Mouse (Mus musculus): ENCODE measurements around the gene Intu. TPM values are rescaled to one million over a fixed set of nuclear protein-coding genes. Genes with fewer than 3 reads are reported as not detected.

The Intu gene
- polyA plus RNA-seq, 1 experiment from 2014 or later: 2.7 TPM

GRCm38 (mm10) chr3:40744836-40745660 is 214.0 kb downstream of the Intu start:
- WGBS: under 1% methylated on average over 71 of the region's 93 CpGs
- H3K4me1 ChIP-seq (replicated peaks): peaks cover 21% of the 10 kb centered on the region
- H3K36me3 ChIP-seq: no peaks in the 10 kb centered on the region
- H3K9ac ChIP-seq: peak overlapping the region; percentile 84
- no peaks in the 10 kb centered on the region for H3K9me3 ChIP-seq
- H3K4me3 ChIP-seq: peak overlapping the region; percentile 85
- peak; percentile 97 for ATAC-seq (ENCODE audit: low read depth)
- H3K27me3 ChIP-seq: no peaks in the 10 kb centered on the region
- H3K27ac ChIP-seq (replicated peaks): peak overlapping the region; percentile 94
- H3K4me2 ChIP-seq: peak overlapping the region; percentile 86

GRCm38 (mm10) chr3:40745661-40746547 is 214.8 kb downstream of the Intu start:
- H3K4me2 ChIP-seq: peak overlapping the region; percentile 86
- 2% methylated on average over 37 of the region's 37 CpGs for WGBS
- peak; percentile 70 for ATAC-seq (ENCODE audit: low read depth)

More at GRCm38 (mm10) chr3:40745661-40746547, 214.8 kb downstream of the Intu start:
- Histone ChIP-seq H3K4me1 (replicated peaks) (peaks cover 21% of the 10 kb centered on the region), H3K27me3 (no peaks in the 10 kb centered on the region), H3K27ac (replicated peaks) (peak overlapping the region; percentile 94), H3K4me3 (peak overlapping the region; percentile 85), H3K9ac (peak overlapping the region; percentile 84), H3K36me3 (no peaks in the 10 kb centered on the region; the same call in 1 of the 2 replicates), H3K9me3 (no peaks in the 10 kb centered on the region)

Small RNA genes lying within 50 kb of the gene (microRNA-seq; reads per million reads assigned to microRNA genes)
- not detected for gene Gm23810

Other genes starting within 250 kb of the Intu start
- 0.22 and 0.24 TPM in 2 replicates for gene Slc25a31, start 177.6 kb downstream of the Intu start, polyA plus RNA-seq (2015; fragmentation: Nextera tagmentation; extraction: Ambion mirVana)
- gene Hspa4l, start 213.2 kb downstream of the Intu start, polyA plus RNA-seq (2015; fragmentation: Nextera tagmentation; extraction: Ambion mirVana): 47.8 and 55.3 TPM in 2 replicates

All from neural tube, embryonic 13.5 days (tissue).